Mouse (Mus musculus): Measurements from ENCODE around the gene Icam4.

- TF ChIP-seq POU5F1 (IDR thresholded peaks at IDR 0.05; ENCODE audit: borderline replicate concordance, low read length) (no peak), CTCF (conservative IDR thresholded peaks at IDR 0.05; ENCODE audit: low read length) (no peak), NANOG (IDR thresholded peaks at IDR 0.05; ENCODE audit: borderline replicate concordance, low read length) (no peak)
Observed at GRCm38 (mm10) chr9:21073044-21073840, 44.1 kb downstream of the Icam4 start, which contains the start of the genes Gm49373 and Fdx1l.

All from E14TG2a.4 (cell line).